Mouse (Mus musculus): ENCODE data around the gene Vegfa. TPM values are rescaled to one million over a fixed set of nuclear protein-coding genes. Genes with fewer than 3 reads are reported as not detected.

The Vegfa gene
- polyA plus RNA-seq (2015; fragmentation: Nextera tagmentation; extraction: Ambion mirVana), result 2.7 and 3.3 TPM in 2 replicates

- H3K4me1 ChIP-seq (ENCODE audit: control insufficient read depth, insufficient read depth, low read length), result peaks cover 37% of the 10 kb centered on the region
- no peaks in the 10 kb centered on the region for H3K27me3 ChIP-seq (replicated peaks; ENCODE audit: control insufficient read depth, insufficient read depth, low read length)
- H3K4me2 ChIP-seq (ENCODE audit: low read depth, low read length), result peak within 1 kb of the TSS; percentile 80
- ATAC-seq, result peak; percentile 81
- peak within 1 kb of the TSS; percentile 87 for H3K27ac ChIP-seq (ENCODE audit: low read length)
- peak within 1 kb of the TSS; percentile 83 for H3K9ac ChIP-seq (ENCODE audit: low read depth, low read length)
- no peaks in the 10 kb centered on the region for H3K36me3 ChIP-seq (ENCODE audit: control insufficient read depth, insufficient read depth, low read length)
- WGBS, result under 1% methylated on average over 40 of the region's 40 CpGs
- peak within 1 kb of the TSS; percentile 94 for H3K4me3 ChIP-seq (ENCODE audit: low read length)
- H3K9me3 ChIP-seq (ENCODE audit: control insufficient read depth, low read length), result no peaks in the 10 kb centered on the region
Observed at GRCm38 (mm10) chr17:46032257-46032991, at the start of gene Vegfa. TSS of gene Vegfa (minus strand) at chr17:46032369.

- Histone ChIP-seq H3K9me3 (ENCODE audit: control insufficient read depth, low read length) (no peaks in the 10 kb centered on the region), H3K4me3 (ENCODE audit: low read length) (no peak overlapping the region), H3K27ac (ENCODE audit: low read length) (0 out of 2 replicates have a peak overlapping the region, but pooled peaks have one; percentile 19), H3K4me1 (ENCODE audit: control insufficient read depth, insufficient read depth, low read length) (peaks cover 9% of the 10 kb centered on the region), H3K4me2 (ENCODE audit: low read depth, low read length) (no peak overlapping the region), H3K36me3 (ENCODE audit: control insufficient read depth, insufficient read depth, low read length) (no peaks in the 10 kb centered on the region), H3K27me3 (replicated peaks; ENCODE audit: control insufficient read depth, insufficient read depth, low read length) (no peaks in the 10 kb centered on the region), H3K9ac (ENCODE audit: low read depth, low read length) (0 out of 2 replicates have a peak overlapping the region, but pooled peaks have one; percentile 7)
- ATAC-seq, result no peak
- WGBS, result 57% methylated on average over 7 of the region's 7 CpGs
Observed at GRCm38 (mm10) chr17:46081657-46082056, 49.5 kb upstream of the Vegfa start.

GRCm38 (mm10) chr17:46081042-46081441 lies 48.9 kb upstream of the Vegfa start:
- H3K27me3 ChIP-seq (replicated peaks; ENCODE audit: control insufficient read depth, insufficient read depth, low read length), result no peaks in the 10 kb centered on the region
- 56% methylated on average over 5 of the region's 5 CpGs for WGBS
- H3K9ac ChIP-seq (ENCODE audit: low read depth, low read length), result no peak overlapping the region
- no peaks in the 10 kb centered on the region for H3K36me3 ChIP-seq (ENCODE audit: control insufficient read depth, insufficient read depth, low read length)
- no peak overlapping the region for H3K4me2 ChIP-seq (ENCODE audit: low read depth, low read length)
- H3K27ac ChIP-seq (ENCODE audit: low read length), result no peak overlapping the region
- no peak for ATAC-seq
- no peaks in the 10 kb centered on the region for H3K9me3 ChIP-seq (ENCODE audit: control insufficient read depth, low read length)
- peaks cover 4% of the 10 kb centered on the region; the same call in 1 of the 2 replicates for H3K4me1 ChIP-seq (ENCODE audit: control insufficient read depth, insufficient read depth, low read length)
- H3K4me3 ChIP-seq (ENCODE audit: low read length), result no peak overlapping the region

- ATAC-seq, result no peak
- peaks cover 4% of the 10 kb centered on the region; the same call in 1 of the 2 replicates for H3K4me1 ChIP-seq (ENCODE audit: control insufficient read depth, insufficient read depth, low read length)
- H3K36me3 ChIP-seq (ENCODE audit: control insufficient read depth, insufficient read depth, low read length), result no peaks in the 10 kb centered on the region
- H3K27ac ChIP-seq (ENCODE audit: low read length), result no peak overlapping the region
- no peaks in the 10 kb centered on the region for H3K9me3 ChIP-seq (ENCODE audit: control insufficient read depth, low read length)
- no peak overlapping the region for H3K9ac ChIP-seq (ENCODE audit: low read depth, low read length)
- no peaks in the 10 kb centered on the region for H3K27me3 ChIP-seq (replicated peaks; ENCODE audit: control insufficient read depth, insufficient read depth, low read length)
- no peak overlapping the region for H3K4me2 ChIP-seq (ENCODE audit: low read depth, low read length)
- no peak overlapping the region for H3K4me3 ChIP-seq (ENCODE audit: low read length)
- WGBS, result 69% methylated on average over 7 of the region's 7 CpGs
Observed at GRCm38 (mm10) chr17:46080388-46080787, 48.2 kb upstream of the Vegfa start.

- Histone ChIP-seq H3K9ac (ENCODE audit: low read depth, low read length) (no peak overlapping the region), H3K4me3 (ENCODE audit: low read length) (no peak overlapping the region), H3K9me3 (ENCODE audit: control insufficient read depth, low read length) (no peaks in the 10 kb centered on the region), H3K27ac (ENCODE audit: low read length) (no peak overlapping the region), H3K4me1 (ENCODE audit: control insufficient read depth, insufficient read depth, low read length) (peaks cover 12% of the 10 kb centered on the region), H3K36me3 (ENCODE audit: control insufficient read depth, insufficient read depth, low read length) (no peaks in the 10 kb centered on the region), H3K4me2 (ENCODE audit: low read depth, low read length) (no peak overlapping the region), H3K27me3 (replicated peaks; ENCODE audit: control insufficient read depth, insufficient read depth, low read length) (no peaks in the 10 kb centered on the region)
- ATAC-seq, result no peak
- 65% methylated on average over 2 of the region's 2 CpGs for WGBS
Observed at GRCm38 (mm10) chr17:46079037-46079436, 46.9 kb upstream of the Vegfa start.

GRCm38 (mm10) chr17:46077921-46078534 lies 45.9 kb upstream of the Vegfa start:
- ATAC-seq, result no peak
- Histone ChIP-seq H3K9ac (ENCODE audit: low read depth, low read length) (no peak overlapping the region), H3K4me2 (ENCODE audit: low read depth, low read length) (no peak overlapping the region), H3K4me1 (ENCODE audit: control insufficient read depth, insufficient read depth, low read length) (peaks cover 18% of the 10 kb centered on the region), H3K27me3 (replicated peaks; ENCODE audit: control insufficient read depth, insufficient read depth, low read length) (no peaks in the 10 kb centered on the region), H3K27ac (ENCODE audit: low read length) (no peak overlapping the region), H3K4me3 (ENCODE audit: low read length) (no peak overlapping the region), H3K9me3 (ENCODE audit: control insufficient read depth, low read length) (no peaks in the 10 kb centered on the region), H3K36me3 (ENCODE audit: control insufficient read depth, insufficient read depth, low read length) (no peaks in the 10 kb centered on the region)
- WGBS, result 89% methylated on average over 12 of the region's 12 CpGs

- Histone ChIP-seq H3K27me3 (replicated peaks; ENCODE audit: control insufficient read depth, insufficient read depth, low read length) (no peaks in the 10 kb centered on the region), H3K9ac (ENCODE audit: low read depth, low read length) (no peak overlapping the region), H3K4me3 (ENCODE audit: low read length) (no peak overlapping the region), H3K9me3 (ENCODE audit: control insufficient read depth, low read length) (no peaks in the 10 kb centered on the region), H3K4me2 (ENCODE audit: low read depth, low read length) (no peak overlapping the region), H3K27ac (ENCODE audit: low read length) (no peak overlapping the region), H3K4me1 (ENCODE audit: control insufficient read depth, insufficient read depth, low read length) (peaks cover 18% of the 10 kb centered on the region), H3K36me3 (ENCODE audit: control insufficient read depth, insufficient read depth, low read length) (no peaks in the 10 kb centered on the region)
- peak; percentile 13; the same call in 1 of the 2 replicates for ATAC-seq
- 42% methylated on average over 1 of the region's 1 CpGs for WGBS
Observed at GRCm38 (mm10) chr17:46076260-46076551, 44.0 kb upstream of the Vegfa start.

- H3K9me3 ChIP-seq (ENCODE audit: control insufficient read depth, low read length), result no peaks in the 10 kb centered on the region
- peaks cover 18% of the 10 kb centered on the region for H3K4me1 ChIP-seq (ENCODE audit: control insufficient read depth, insufficient read depth, low read length)
- H3K4me2 ChIP-seq (ENCODE audit: low read depth, low read length), result no peak overlapping the region
- H3K36me3 ChIP-seq (ENCODE audit: control insufficient read depth, insufficient read depth, low read length), result no peaks in the 10 kb centered on the region
- no peak overlapping the region for H3K9ac ChIP-seq (ENCODE audit: low read depth, low read length)
- H3K4me3 ChIP-seq (ENCODE audit: low read length), result no peak overlapping the region
- peak; percentile 19 for ATAC-seq
- H3K27me3 ChIP-seq (replicated peaks; ENCODE audit: control insufficient read depth, insufficient read depth, low read length), result no peaks in the 10 kb centered on the region
- 74% methylated on average over 5 of the region's 5 CpGs for WGBS
- H3K27ac ChIP-seq (ENCODE audit: low read length), result no peak overlapping the region
Observed at GRCm38 (mm10) chr17:46075551-46076259, 43.5 kb upstream of the Vegfa start.

- H3K4me3 ChIP-seq (ENCODE audit: low read length), result no peak overlapping the region
- no peaks in the 10 kb centered on the region for H3K36me3 ChIP-seq (ENCODE audit: control insufficient read depth, insufficient read depth, low read length)
- no peak overlapping the region for H3K9ac ChIP-seq (ENCODE audit: low read depth, low read length)
- no peak overlapping the region for H3K4me2 ChIP-seq (ENCODE audit: low read depth, low read length)
- no peaks in the 10 kb centered on the region for H3K9me3 ChIP-seq (ENCODE audit: control insufficient read depth, low read length)
- H3K27me3 ChIP-seq (replicated peaks; ENCODE audit: control insufficient read depth, insufficient read depth, low read length), result no peaks in the 10 kb centered on the region
- peaks cover 18% of the 10 kb centered on the region for H3K4me1 ChIP-seq (ENCODE audit: control insufficient read depth, insufficient read depth, low read length)
- peak; percentile 30 for ATAC-seq
- WGBS, result 61% methylated on average over 3 of the region's 3 CpGs
- no peak overlapping the region; the same call in 1 of the 2 replicates for H3K27ac ChIP-seq (ENCODE audit: low read length)
Observed at GRCm38 (mm10) chr17:46075116-46075485, 42.9 kb upstream of the Vegfa start.
